Mouse (Mus musculus) kidney, postnatal 0 days (tissue): ENCODE measurements around the gene Rab3b. TPM values are rescaled to one million over a fixed set of nuclear protein-coding genes. Genes with fewer than 3 reads are reported as not detected.

Source experiments
- ATAC-seq: fragments of 200-750 bp; cut with Nextera tagmentation; replicated peaks from 2 replicates; pipeline ENCODE4 v1.8.0; 2017; ENCODE audit warnings: low read depth, moderate number of reproducible peaks, moderate TSS enrichment, moderate library complexity; ENCODE audit not compliant: low FRiP score
- DNase-seq: peaks from one replicate; pipeline ENCODE4 v3.0.0-alpha.2; 2016; ENCODE audit warnings: low spot score
- H3K27ac ChIP-seq: fragments of 300-500 bp; sonication (generic); 2 replicates; pipeline ENCODE4 v1.5.1; 2014; ENCODE audit warnings: mild to moderate bottlenecking
- H3K27me3 ChIP-seq: fragments of 300-500 bp; sonication (generic); 2 replicates; pipeline ENCODE4 v1.6.1; 2014; ENCODE audit warnings: low read length, mixed read lengths; ENCODE audit not compliant: insufficient read depth
- H3K36me3 ChIP-seq: fragments of 300-500 bp; sonication (generic); 2 replicates; pipeline ENCODE4 v1.6.1; 2014; ENCODE audit warnings: low read length, mixed read lengths; ENCODE audit not compliant: insufficient read depth
- H3K4me1 ChIP-seq: fragments of 300-500 bp; sonication (generic); replicated peaks from 2 replicates; pipeline ENCODE4 v1.6.1; 2014; ENCODE audit warnings: antibody characterized with exemption, low read length, mixed read lengths; ENCODE audit not compliant: insufficient read depth
- H3K4me2 ChIP-seq: fragments of 300-500 bp; sonication (generic); 2 replicates; pipeline ENCODE4 v1.6.1; 2014; ENCODE audit warnings: mild to moderate bottlenecking, low read length, moderate library complexity, mixed read lengths
- H3K4me3 ChIP-seq: fragments of 300-500 bp; sonication (generic); replicated peaks from 2 replicates; pipeline ENCODE4 v1.5.1; 2014; ENCODE audit warnings: low read depth, low read length
- H3K9ac ChIP-seq: fragments of 300-500 bp; sonication (generic); 2 replicates; pipeline ENCODE4 v1.6.1; 2014; ENCODE audit warnings: low read depth, low read length
- H3K9me3 ChIP-seq: fragments of 300-500 bp; sonication (generic); replicated peaks from 2 replicates; pipeline ENCODE4 v1.6.1; 2016; ENCODE audit warnings: low read length, inconsistent platforms, mixed read lengths
- CTCF ChIP-seq: IDR thresholded peaks from 2 replicates; pipeline ENCODE4 v1.5.1; 2016; ENCODE audit warnings: antibody characterized with exemption, low read depth, mild to moderate bottlenecking, moderate library complexity
- WGBS: fragments of 180-500 bp; shearing (Covaris S2); extraction: QIAGEN DNeasy Blood & Tissue Kit; methylation state at CpG from one replicate; pipeline ENCODE4 v1.1.7; 2014; 5-methylcytosine and 5-hydroxymethylcytosine counted together
- polyA plus RNA-seq: library from polyadenylated mRNA; unstranded; fragments of >200 nt; fragmentation: Nextera tagmentation; extraction: Ambion mirVana; gene quantifications from 2 replicates; pipeline ENCODE4 v1.2.1, GENCODE M21; 2015

The Rab3b gene
- polyA plus RNA-seq, 1 experiment from 2014 or later = 36.1 TPM

DNA sequence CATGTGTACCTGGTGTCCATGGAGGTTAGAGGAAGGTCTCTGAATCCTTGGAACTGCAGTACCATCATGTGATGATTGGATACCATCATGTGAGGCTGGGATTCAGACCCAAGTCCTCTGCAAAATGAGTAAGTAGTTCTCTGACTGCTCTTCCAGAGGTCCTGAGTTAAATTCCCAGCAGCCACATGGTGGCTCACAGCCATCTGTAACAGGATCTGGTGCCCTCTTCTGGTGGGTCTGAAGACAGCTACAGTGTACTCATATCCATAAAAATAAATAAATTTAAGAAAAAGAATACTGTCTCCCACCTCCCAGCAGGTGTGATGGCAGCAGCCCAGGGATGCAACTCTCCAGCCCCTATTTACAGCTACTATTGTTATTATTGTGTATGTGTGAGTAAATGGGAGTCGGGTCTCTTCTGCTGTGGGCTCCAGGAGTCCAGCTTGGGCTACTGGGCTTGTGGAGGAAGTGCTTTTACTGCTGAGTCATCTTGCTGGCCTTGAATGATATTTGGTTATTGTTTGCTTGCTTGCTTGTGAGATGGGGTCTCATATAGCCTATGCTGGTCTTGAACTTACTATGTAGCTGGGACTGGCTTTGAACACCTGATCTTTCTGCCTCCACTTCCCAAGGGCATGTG, 108.1 kb downstream of the Rab3b start:
- Histone ChIP-seq H3K27me3 (no peaks in the 10 kb centered on the region), H3K4me3 (no peak overlapping the region), H3K9me3 (no peaks in the 10 kb centered on the region), H3K4me2 (no peak overlapping the region), H3K27ac (no peak overlapping the region), H3K36me3 (no peaks in the 10 kb centered on the region), H3K9ac (no peak overlapping the region), H3K4me1 (no peaks in the 10 kb centered on the region)
- 67% methylated on average over 1 of the region's 1 CpGs for WGBS
- DNase-seq = no peak
- peak; percentile 20; the same call in 1 of the 2 replicates for TF ChIP-seq CTCF
- no peak for ATAC-seq

DNA sequence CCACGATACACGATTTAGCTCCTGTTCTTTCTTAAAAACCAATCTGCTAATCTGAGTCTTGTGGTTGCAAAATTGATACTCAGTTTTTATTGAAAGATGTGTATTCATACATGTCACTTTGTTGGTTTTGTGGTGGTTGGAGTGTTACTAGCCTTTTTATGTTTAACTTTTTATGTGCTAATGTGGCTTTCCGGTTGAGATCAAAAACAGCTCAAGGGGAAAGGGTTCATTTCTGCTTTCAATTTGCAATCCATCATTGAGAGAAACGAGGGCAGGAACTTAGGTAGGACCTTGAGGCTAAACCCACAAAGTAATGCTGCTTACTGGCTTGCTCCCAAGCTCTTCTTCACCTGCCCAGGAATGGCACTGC, 108.6 kb downstream of the Rab3b start:
- H3K9me3 ChIP-seq = no peaks in the 10 kb centered on the region
- no peaks in the 10 kb centered on the region for H3K4me1 ChIP-seq
- no peak for TF ChIP-seq CTCF
- DNase-seq (no peak), ATAC-seq (no peak)
- no peaks in the 10 kb centered on the region for H3K27me3 ChIP-seq
- no peak overlapping the region for H3K27ac ChIP-seq
- no peaks in the 10 kb centered on the region for H3K36me3 ChIP-seq
- no peak overlapping the region for H3K9ac ChIP-seq
- WGBS = 67% methylated on average over 4 of the region's 4 CpGs
- H3K4me2 ChIP-seq = no peak overlapping the region
- no peak overlapping the region for H3K4me3 ChIP-seq

DNA sequence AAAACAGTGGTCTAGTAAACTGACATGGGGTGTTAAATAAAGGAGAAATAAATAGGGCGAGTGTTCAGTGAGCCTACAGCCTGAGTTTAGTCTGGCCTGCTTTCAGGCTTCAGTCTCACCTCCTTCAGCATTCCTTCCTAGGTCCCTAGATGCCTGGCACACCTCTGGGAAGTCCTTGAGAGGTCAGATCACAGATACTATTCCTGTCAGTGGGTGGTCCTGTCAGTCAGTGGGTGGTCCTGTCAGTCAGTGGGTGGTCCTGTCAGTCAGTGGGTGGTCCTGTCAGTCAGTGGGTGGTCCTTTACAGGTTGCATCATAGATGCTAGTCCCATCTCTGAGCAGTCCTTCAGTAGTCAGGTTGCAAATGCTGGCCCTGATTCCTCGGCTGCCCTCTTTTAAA, 110.6 kb downstream of the Rab3b start:
- Histone ChIP-seq H3K27ac (no peak overlapping the region), H3K9me3 (no peaks in the 10 kb centered on the region), H3K4me2 (no peak overlapping the region), H3K9ac (no peak overlapping the region), H3K4me1 (no peaks in the 10 kb centered on the region), H3K4me3 (no peak overlapping the region), H3K27me3 (no peaks in the 10 kb centered on the region), H3K36me3 (no peaks in the 10 kb centered on the region)
- no peak for ATAC-seq
- 72% methylated on average over 2 of the region's 2 CpGs for WGBS
- TF ChIP-seq CTCF = no peak
- no peak for DNase-seq

DNA sequence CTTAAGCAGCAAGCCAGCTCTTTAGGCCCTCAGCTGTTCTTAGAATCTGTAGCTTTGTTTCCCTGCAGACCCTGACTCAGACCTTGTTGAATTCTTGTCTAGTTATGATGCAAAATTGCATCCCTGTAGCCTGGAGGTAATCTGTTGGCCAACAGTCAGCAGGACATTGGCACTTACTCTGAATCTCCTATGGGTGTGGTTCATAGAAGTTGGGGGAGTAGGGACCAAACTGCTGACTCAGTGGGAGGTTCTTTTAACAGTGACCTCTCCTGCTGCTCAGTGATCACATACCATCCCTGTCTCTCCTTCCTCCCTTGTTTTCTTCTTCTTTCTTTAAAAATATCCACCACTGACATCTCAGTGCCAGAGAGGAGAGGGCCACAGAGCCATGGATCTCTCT, 111.2 kb downstream of the Rab3b start:
- no peaks in the 10 kb centered on the region for H3K9me3 ChIP-seq
- no peak overlapping the region for H3K4me2 ChIP-seq
- H3K4me1 ChIP-seq = no peaks in the 10 kb centered on the region
- DNase-seq = no peak
- ATAC-seq = no peak
- H3K4me3 ChIP-seq = no peak overlapping the region
- H3K27ac ChIP-seq = no peak overlapping the region
- H3K9ac ChIP-seq = no peak overlapping the region
- H3K36me3 ChIP-seq = no peaks in the 10 kb centered on the region
- no peaks in the 10 kb centered on the region for H3K27me3 ChIP-seq
- no peak for TF ChIP-seq CTCF

DNA sequence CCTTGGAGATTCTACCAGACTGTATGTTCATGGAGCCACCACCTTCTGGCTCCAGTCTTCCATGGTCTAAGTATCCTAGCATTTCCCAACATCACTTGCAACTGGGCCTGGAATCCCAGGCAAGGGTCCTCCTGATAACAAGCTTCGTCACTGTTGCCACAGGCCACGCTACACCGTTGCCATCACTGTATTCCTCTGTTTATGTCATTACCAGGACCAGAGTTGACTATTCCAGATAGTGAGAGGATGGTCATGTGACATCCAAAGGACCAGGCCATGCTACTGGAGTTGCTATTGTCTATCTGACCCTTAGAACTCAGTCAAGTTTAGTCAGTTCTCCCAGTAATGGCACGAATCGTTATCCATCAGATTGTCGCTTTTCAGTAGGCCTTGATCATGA, 111.7 kb downstream of the Rab3b start:
- Histone ChIP-seq H3K27ac (no peak overlapping the region), H3K4me2 (no peak overlapping the region), H3K4me3 (no peak overlapping the region), H3K27me3 (no peaks in the 10 kb centered on the region), H3K36me3 (no peaks in the 10 kb centered on the region), H3K9ac (no peak overlapping the region), H3K9me3 (no peaks in the 10 kb centered on the region), H3K4me1 (no peaks in the 10 kb centered on the region)
- 89% methylated on average over 6 of the region's 6 CpGs for WGBS
- DNase-seq (no peak), ATAC-seq (no peak)
- no peak for TF ChIP-seq CTCF

DNA sequence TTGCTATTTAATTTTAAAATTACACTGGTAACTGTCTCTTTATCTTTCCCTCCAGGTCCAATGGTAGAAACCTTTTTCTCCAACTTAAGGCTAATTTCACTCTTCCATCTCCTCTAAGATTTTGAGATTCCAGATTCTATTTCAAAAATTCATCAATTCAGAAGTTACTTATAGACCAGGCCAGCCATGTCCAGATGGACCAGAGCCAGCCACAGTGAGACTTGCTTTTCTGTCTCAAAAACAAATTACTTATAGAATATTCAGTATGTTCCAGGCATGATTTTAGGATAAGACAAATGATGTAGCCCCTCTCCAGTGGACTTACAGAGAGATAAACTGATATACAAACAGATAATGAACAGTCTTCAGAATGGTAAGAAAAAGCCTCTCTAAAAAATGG, 112.9 kb downstream of the Rab3b start:
- no peak for DNase-seq
- Histone ChIP-seq H3K36me3 (no peaks in the 10 kb centered on the region), H3K9me3 (no peaks in the 10 kb centered on the region), H3K27me3 (no peaks in the 10 kb centered on the region), H3K27ac (no peak overlapping the region), H3K9ac (no peak overlapping the region), H3K4me3 (no peak overlapping the region), H3K4me1 (no peaks in the 10 kb centered on the region), H3K4me2 (no peak overlapping the region)
- ATAC-seq = no peak
- no peak for TF ChIP-seq CTCF

Other genes starting within 250 kb of the Rab3b start
- 1.1 and 1.6 TPM in 2 replicates for gene 3110021N24Rik, start 159.4 kb upstream of the Rab3b start, polyA plus RNA-seq
- gene Zfyve9, start 98.3 kb upstream of the Rab3b start, polyA plus RNA-seq = 3.8 and 4.2 TPM in 2 replicates
- 169 and 174 TPM in 2 replicates for gene Btf3l4, start 45.4 kb upstream of the Rab3b start, polyA plus RNA-seq
- 94.0 and 98.3 TPM in 2 replicates for gene Txndc12, start 44.5 kb upstream of the Rab3b start, polyA plus RNA-seq
- 52.2 and 53.5 TPM in 2 replicates for gene Kti12, start 31.3 kb upstream of the Rab3b start, polyA plus RNA-seq
- gene A730015C16Rik, start 30.4 kb upstream of the Rab3b start, polyA plus RNA-seq = 1.8 and 2.4 TPM in 2 replicates
- gene Nrd1, start 121.6 kb downstream of the Rab3b start, polyA plus RNA-seq = 43.5 and 45.1 TPM in 2 replicates